Mouse (Mus musculus) limb, embryonic 14.5 days (tissue): ENCODE measurements around the gene Tnfaip8l1. TPM values are rescaled to one million over a fixed set of nuclear protein-coding genes. Genes with fewer than 3 reads are reported as not detected.

Experiments
- ATAC-seq: fragments of 200-750 bp; cut with Nextera tagmentation; 2 replicates; pipeline ENCODE4 v1.8.0; 2017; ENCODE audit warnings: low read depth, moderate number of reproducible peaks, moderate TSS enrichment; ENCODE audit not compliant: low FRiP score
- DNase-seq: peaks from one replicate; pipeline ENCODE4 v3.0.0-alpha.2; 2015; ENCODE audit warnings: low spot score
- H3K27ac ChIP-seq: fragments of 300-500 bp; sonication (generic); replicated peaks from 2 replicates; pipeline ENCODE4 v1.5.1; 2014; ENCODE audit warnings: low read depth, mild to moderate bottlenecking, low read length, moderate library complexity, mixed read lengths
- H3K27me3 ChIP-seq: fragments of 300-500 bp; sonication (generic); 2 replicates; pipeline ENCODE4 v1.6.1; 2014; ENCODE audit warnings: low read length, mixed read lengths; ENCODE audit not compliant: control insufficient read depth, insufficient read depth
- H3K36me3 ChIP-seq: fragments of 300-500 bp; sonication (generic); 2 replicates; pipeline ENCODE4 v1.6.1; 2014; ENCODE audit warnings: mild to moderate bottlenecking, low read length, moderate library complexity, mixed read lengths; ENCODE audit not compliant: control insufficient read depth, insufficient read depth
- H3K4me1 ChIP-seq: fragments of 300-500 bp; sonication (generic); 2 replicates; pipeline ENCODE4 v1.6.1; 2014; ENCODE audit warnings: antibody characterized with exemption, low read length, mixed read lengths; ENCODE audit not compliant: control insufficient read depth, insufficient read depth
- H3K4me2 ChIP-seq: fragments of 300-500 bp; sonication (generic); replicated peaks from 2 replicates; pipeline ENCODE4 v1.6.1; 2014; ENCODE audit warnings: low read depth, mild to moderate bottlenecking, low read length, moderate library complexity; ENCODE audit not compliant: severe bottlenecking
- H3K4me3 ChIP-seq: fragments of 300-500 bp; sonication (generic); replicated peaks from 2 replicates; pipeline ENCODE4 v1.5.1; 2014; ENCODE audit warnings: low read length
- H3K9ac ChIP-seq: fragments of 300-500 bp; sonication (generic); 2 replicates; pipeline ENCODE4 v1.6.1; 2014; ENCODE audit warnings: mild to moderate bottlenecking, low read depth, low read length, moderate library complexity; ENCODE audit not compliant: severe bottlenecking
- H3K9me3 ChIP-seq: fragments of 300-500 bp; sonication (generic); 2 replicates; pipeline ENCODE4 v1.6.1; 2016; ENCODE audit warnings: low read length; ENCODE audit not compliant: control insufficient read depth
- POLR2A ChIP-seq: fragments of 200-500 bp; IDR thresholded peaks from 2 replicates; pipeline ENCODE4 v1.8.0; 2012; ENCODE audit warnings: inconsistent platforms, mild to moderate bottlenecking, moderate library complexity, borderline replicate concordance; ENCODE audit not compliant: insufficient read depth, insufficient read length; ENCODE audit errors: extremely low read depth
- WGBS: fragments of 180-500 bp; shearing (Covaris S2); extraction: QIAGEN DNeasy Blood & Tissue Kit; methylation state at CpG from one replicate; pipeline ENCODE4 v1.1.7; 2014; 5-methylcytosine and 5-hydroxymethylcytosine counted together
- polyA plus RNA-seq, 2 experiments: library from polyadenylated mRNA; depleted of rRNA in 1 of 2; stranded (reverse) in 1 of 2; unstranded in 1 of 2; fragments of >200 nt; fragmentation: Nextera tagmentation in 1 of 2; extraction: Ambion mirVana in 1 of 2; gene quantifications; 2 replicates each; pipeline versions ENCODE4 v1.2.1 to v1.2.3; 2012 to 2014

Gene Tnfaip8l1
- polyA plus RNA-seq, 2 experiments, result 9.3 to 11.6 TPM

- H3K9me3 ChIP-seq, result no peaks in the 10 kb centered on the region
- no peaks in the 10 kb centered on the region for H3K27me3 ChIP-seq
- no peaks in the 10 kb centered on the region for H3K36me3 ChIP-seq
- no peak overlapping the region for H3K27ac ChIP-seq
- ATAC-seq (no peak), DNase-seq (no peak)
- H3K4me1 ChIP-seq, result peaks cover 7% of the 10 kb centered on the region; the same call in 1 of the 2 replicates
- TF ChIP-seq POLR2A, result no peak
- H3K9ac ChIP-seq, result no peak overlapping the region
- H3K4me2 ChIP-seq, result no peak overlapping the region
- WGBS, result 65% methylated on average over 11 of the region's 11 CpGs
- H3K4me3 ChIP-seq, result no peak overlapping the region
Observed at GRCm38 (mm10) chr17:56165671-56166070, 3.4 kb downstream of the Tnfaip8l1 start.

GRCm38 (mm10) chr17:56169830-56170229 lies 7.6 kb downstream of the Tnfaip8l1 start:
- Histone ChIP-seq H3K4me2 (no peak overlapping the region), H3K27me3 (no peaks in the 10 kb centered on the region), H3K9me3 (no peaks in the 10 kb centered on the region), H3K4me1 (no peaks in the 10 kb centered on the region), H3K4me3 (no peak overlapping the region), H3K36me3 (peaks cover 6% of the 10 kb centered on the region; the same call in 1 of the 2 replicates), H3K27ac (no peak overlapping the region), H3K9ac (no peak overlapping the region)
- ATAC-seq (no peak), DNase-seq (peak; percentile 20)
- 69% methylated on average over 6 of the region's 6 CpGs for WGBS
- no peak for TF ChIP-seq POLR2A

DNA sequence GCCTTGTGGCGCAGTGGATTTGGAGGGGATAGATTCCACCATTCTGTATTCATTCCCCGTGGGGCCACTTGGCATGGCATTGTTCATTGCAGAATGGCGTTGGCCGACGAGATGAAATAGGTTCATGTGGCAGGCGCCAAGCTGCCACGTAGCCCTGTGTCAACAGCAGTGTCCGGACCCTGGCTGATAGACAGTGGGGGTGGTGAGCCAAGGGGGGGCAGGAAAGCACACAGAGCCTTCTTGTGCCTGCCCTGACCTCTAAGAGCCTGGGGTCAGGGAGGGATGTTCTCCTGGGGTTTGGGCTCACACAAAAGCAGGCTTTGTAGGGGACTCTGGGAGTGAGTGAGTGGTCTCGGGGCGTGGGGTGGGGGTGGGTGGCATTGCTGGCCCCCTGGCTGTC lies 8.4 kb downstream of the Tnfaip8l1 start:
- Histone ChIP-seq H3K9ac (no peak overlapping the region), H3K27ac (no peak overlapping the region), H3K9me3 (no peaks in the 10 kb centered on the region), H3K36me3 (peaks cover 11% of the 10 kb centered on the region), H3K4me3 (no peak overlapping the region), H3K4me1 (no peaks in the 10 kb centered on the region), H3K4me2 (no peak overlapping the region), H3K27me3 (no peaks in the 10 kb centered on the region)
- no peak for DNase-seq
- TF ChIP-seq POLR2A, result no peak
- no peak for ATAC-seq
- 72% methylated on average over 10 of the region's 10 CpGs for whole genome bisulfite sequencing

- Histone ChIP-seq H3K4me2 (no peak overlapping the region), H3K36me3 (peaks cover 18% of the 10 kb centered on the region), H3K9ac (no peak overlapping the region), H3K27ac (no peak overlapping the region), H3K4me1 (no peaks in the 10 kb centered on the region), H3K9me3 (no peaks in the 10 kb centered on the region), H3K27me3 (no peaks in the 10 kb centered on the region), H3K4me3 (no peak overlapping the region)
- ATAC-seq (no peak), DNase-seq (no peak)
- WGBS, result 79% methylated on average over 9 of the region's 9 CpGs
- no peak for TF ChIP-seq POLR2A
Observed at GRCm38 (mm10) chr17:56171456-56171855, 9.2 kb downstream of the Tnfaip8l1 start.

DNA sequence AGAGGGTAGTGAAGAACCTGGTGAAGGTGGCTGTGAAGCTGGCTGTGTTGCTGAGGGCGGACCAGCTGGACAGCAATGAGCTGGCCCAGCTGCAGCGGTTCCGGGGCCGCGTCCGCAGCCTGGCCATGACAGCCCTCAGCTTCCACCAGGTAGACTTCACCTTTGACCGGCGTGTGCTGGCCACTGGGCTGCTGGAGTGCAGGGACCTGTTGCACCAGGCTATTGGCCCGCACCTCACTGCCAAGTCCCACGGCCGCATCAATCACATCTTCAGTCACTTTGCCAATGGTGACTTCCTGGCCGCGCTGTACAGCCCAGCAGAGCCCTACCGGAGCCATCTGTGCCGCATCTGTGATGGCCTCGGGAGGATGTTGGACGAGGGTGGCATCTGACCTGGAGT lies 9.6 kb downstream of the Tnfaip8l1 start:
- TF ChIP-seq POLR2A, result no peak
- Histone ChIP-seq H3K4me2 (no peak overlapping the region), H3K36me3 (peaks cover 22% of the 10 kb centered on the region), H3K9me3 (no peaks in the 10 kb centered on the region), H3K4me1 (no peaks in the 10 kb centered on the region), H3K4me3 (no peak overlapping the region), H3K27ac (no peak overlapping the region), H3K27me3 (no peaks in the 10 kb centered on the region), H3K9ac (no peak overlapping the region)
- ATAC-seq, result no peak
- 87% methylated on average over 16 of the region's 17 CpGs for WGBS
- DNase-seq, result no peak
